Mouse (Mus musculus) bone marrow, adult 2 months (tissue): ENCODE data around the gene Olfr76. TPM values are rescaled to one million over a fixed set of nuclear protein-coding genes. Genes with fewer than 3 reads are reported as not detected.
"Not testable (repeated sequence)": the region's sequence is repeated elsewhere in the genome, so short reads cannot be mapped to it uniquely, and the experiment has no call there.

ENCODE experiments used
- H3K27ac ChIP-seq: fragments of 200-500 bp; 2 replicates; pipeline ENCODE4 v1.5.1; 2012; ENCODE audit warnings: low read depth, mild to moderate bottlenecking, control low read depth, inconsistent platforms, low read length; ENCODE audit not compliant: control insufficient read depth, poor library complexity, insufficient read depth
- H3K4me1 ChIP-seq: fragments of 200-500 bp; 2 replicates; pipeline ENCODE4 v1.6.1; 2011; ENCODE audit warnings: low read length; ENCODE audit not compliant: control insufficient read depth, insufficient read depth
- H3K4me3 ChIP-seq: fragments of 200-500 bp; replicated peaks from 2 replicates; pipeline ENCODE3; 2011; ENCODE audit warnings: mild to moderate bottlenecking, low read depth, low read length, control low read depth; ENCODE audit not compliant: control insufficient read depth
- CTCF ChIP-seq: fragments of 200-500 bp; IDR thresholded peaks from 2 replicates; pipeline ENCODE4 v1.5.1; 2011; ENCODE audit warnings: low read length, control low read depth; ENCODE audit not compliant: control insufficient read depth, insufficient read depth
- POLR2A ChIP-seq: fragments of 200-500 bp; IDR thresholded peaks from 2 replicates; pipeline ENCODE4 v1.6.1; 2011; ENCODE audit warnings: low read depth, mild to moderate bottlenecking, control low read depth, low read length, borderline replicate concordance; ENCODE audit not compliant: control insufficient read depth
- WGBS: fragments of 180-500 bp; shearing (Covaris S2); methylation state at CpG from one replicate; pipeline ENCODE4 v1.1.7; 2018; 5-methylcytosine and 5-hydroxymethylcytosine counted together
- polyA plus RNA-seq: library from polyadenylated mRNA; stranded (reverse); fragments of >200 nt; gene quantifications from 2 replicates; pipeline ENCODE4 v1.2.4, GENCODE M21; 2011; ENCODE audit warnings: low replicate concordance; ENCODE audit not compliant: missing spikeins, insufficient read depth, insufficient read length

Gene Olfr76
- polyA plus RNA-seq, result not detected in 2 replicates

GRCm38 (mm10) chr19:12123103-12123502 is at the start of gene Olfr76:
Gene Olfr76, minus strand, starts transcription at chr19:12123203.
- TF ChIP-seq POLR2A, result no peak
- no peak for TF ChIP-seq CTCF
- no peaks in the 10 kb centered on the region for H3K4me1 ChIP-seq
- H3K27ac ChIP-seq, result no peak within 1 kb of the TSS
- no peak within 1 kb of the TSS for H3K4me3 ChIP-seq
- 71% methylated on average over 3 of the region's 3 CpGs for WGBS

- H3K4me3 ChIP-seq, H3K4me1 ChIP-seq, H3K27ac ChIP-seq: not testable (repeated sequence)
- whole genome bisulfite sequencing, result 29% methylated on average over 1 of the region's 1 CpGs
Measured at GRCm38 (mm10) chr19:12170062-12170599, 47.1 kb upstream of the Olfr76 start, which contains the start of gene Olfr1555-ps1. Gene Olfr1555-ps1, minus strand, starts transcription at chr19:12170112.

- Histone ChIP-seq H3K4me3 (no peak overlapping the region), H3K27ac (no peak overlapping the region), H3K4me1 (no peaks in the 10 kb centered on the region)
- 83% methylated on average over 3 of the region's 3 CpGs for WGBS
- TF ChIP-seq CTCF (no peak), POLR2A (no peak)
Measured at GRCm38 (mm10) chr19:12145452-12145851, 22.4 kb upstream of the Olfr76 start.

- no peaks in the 10 kb centered on the region for H3K4me1 ChIP-seq
- no peak overlapping the region for H3K4me3 ChIP-seq
- TF ChIP-seq POLR2A, result no peak
- TF ChIP-seq CTCF, result no peak
- 86% methylated on average over 1 of the region's 1 CpGs for WGBS
- no peak overlapping the region for H3K27ac ChIP-seq
Measured at GRCm38 (mm10) chr19:12143356-12143755, 20.4 kb upstream of the Olfr76 start.

- Histone ChIP-seq H3K4me3 (no peak overlapping the region), H3K27ac (no peak overlapping the region), H3K4me1 (no peaks in the 10 kb centered on the region)
- WGBS, result 27% methylated on average over 2 of the region's 2 CpGs
- TF ChIP-seq CTCF (no peak), POLR2A (no peak)
Measured at GRCm38 (mm10) chr19:12134289-12134688, 11.3 kb upstream of the Olfr76 start.

- no peak overlapping the region for H3K27ac ChIP-seq
- TF ChIP-seq CTCF, result no peak
- no peak for TF ChIP-seq POLR2A
- H3K4me3 ChIP-seq, result no peak overlapping the region
- H3K4me1 ChIP-seq, result no peaks in the 10 kb centered on the region
- WGBS, result 81% methylated on average over 3 of the region's 3 CpGs
Measured at GRCm38 (mm10) chr19:12116464-12116863, 6.5 kb downstream of the Olfr76 start.

- Histone ChIP-seq H3K4me1 (no peaks in the 10 kb centered on the region), H3K4me3 (no peak within 1 kb of the TSS), H3K27ac (no peak within 1 kb of the TSS)
- WGBS, result 58% methylated on average over 1 of the region's 1 CpGs
- TF ChIP-seq CTCF, result no peak
Measured at GRCm38 (mm10) chr19:12115797-12116196, 7.2 kb downstream of the Olfr76 start, which contains the start of gene Olfr1428. Gene Olfr1428, minus strand, starts transcription at chr19:12115897.

GRCm38 (mm10) chr19:12113807-12114206 is 9.2 kb downstream of the Olfr76 start:
- 37% methylated on average over 1 of the region's 1 CpGs for WGBS
- Histone ChIP-seq H3K4me3 (no peak overlapping the region), H3K27ac (no peak overlapping the region), H3K4me1 (no peaks in the 10 kb centered on the region)
- no peak for TF ChIP-seq POLR2A
- no peak for TF ChIP-seq CTCF

GRCm38 (mm10) chr19:12104541-12104940 is 18.5 kb downstream of the Olfr76 start:
- TF ChIP-seq POLR2A, result no peak
- TF ChIP-seq CTCF, result no peak
- WGBS, result 49% methylated on average over 1 of the region's 1 CpGs
- Histone ChIP-seq H3K27ac (no peak overlapping the region), H3K4me1 (no peaks in the 10 kb centered on the region), H3K4me3 (no peak overlapping the region)
